Mouse (Mus musculus) spleen, adult 2 months (tissue): ENCODE measurements around the gene 1700025G04Rik.

Source experiments
- CTCF ChIP-seq: fragments of 200-500 bp; IDR thresholded peaks from 2 replicates; pipeline ENCODE4 v1.5.1; 2011; ENCODE audit warnings: mild to moderate bottlenecking, inconsistent platforms; ENCODE audit not compliant: insufficient read depth, insufficient read length, insufficient replicate concordance; ENCODE audit errors: extremely low read depth
- POLR2A ChIP-seq: fragments of 200-500 bp; IDR thresholded peaks from 2 replicates; pipeline ENCODE4 v1.6.1; 2011; ENCODE audit warnings: low read depth, low read length, inconsistent platforms

DNA sequence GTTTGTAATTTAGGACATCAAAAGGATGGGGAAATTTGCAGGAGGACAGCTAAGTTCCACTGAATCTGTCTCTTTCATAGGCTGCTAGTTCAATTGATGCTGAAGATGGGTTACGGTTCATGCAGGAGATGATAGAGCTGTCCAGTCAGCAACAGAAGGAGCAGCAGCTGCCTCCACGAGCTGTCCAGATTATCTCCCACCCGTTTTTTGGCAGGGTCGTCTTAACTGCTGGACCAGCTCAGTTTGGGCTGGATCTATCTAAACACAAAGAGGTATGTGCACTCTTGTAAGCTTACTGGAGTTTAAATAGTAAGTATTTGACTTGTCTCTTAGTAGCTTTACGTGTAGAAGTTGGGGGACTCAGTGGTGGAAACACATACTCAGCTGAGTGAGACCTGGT is 282.6 kb downstream of the 1700025G04Rik start:
- TF ChIP-seq POLR2A = no peak
- TF ChIP-seq CTCF = no peak
